Mouse (Mus musculus): Measurements from ENCODE around the gene Gemin8.
A peak's percentile ranks its signal among the peaks of the same experiment; 100 is the strongest.

The Gemin8 gene

DNA sequence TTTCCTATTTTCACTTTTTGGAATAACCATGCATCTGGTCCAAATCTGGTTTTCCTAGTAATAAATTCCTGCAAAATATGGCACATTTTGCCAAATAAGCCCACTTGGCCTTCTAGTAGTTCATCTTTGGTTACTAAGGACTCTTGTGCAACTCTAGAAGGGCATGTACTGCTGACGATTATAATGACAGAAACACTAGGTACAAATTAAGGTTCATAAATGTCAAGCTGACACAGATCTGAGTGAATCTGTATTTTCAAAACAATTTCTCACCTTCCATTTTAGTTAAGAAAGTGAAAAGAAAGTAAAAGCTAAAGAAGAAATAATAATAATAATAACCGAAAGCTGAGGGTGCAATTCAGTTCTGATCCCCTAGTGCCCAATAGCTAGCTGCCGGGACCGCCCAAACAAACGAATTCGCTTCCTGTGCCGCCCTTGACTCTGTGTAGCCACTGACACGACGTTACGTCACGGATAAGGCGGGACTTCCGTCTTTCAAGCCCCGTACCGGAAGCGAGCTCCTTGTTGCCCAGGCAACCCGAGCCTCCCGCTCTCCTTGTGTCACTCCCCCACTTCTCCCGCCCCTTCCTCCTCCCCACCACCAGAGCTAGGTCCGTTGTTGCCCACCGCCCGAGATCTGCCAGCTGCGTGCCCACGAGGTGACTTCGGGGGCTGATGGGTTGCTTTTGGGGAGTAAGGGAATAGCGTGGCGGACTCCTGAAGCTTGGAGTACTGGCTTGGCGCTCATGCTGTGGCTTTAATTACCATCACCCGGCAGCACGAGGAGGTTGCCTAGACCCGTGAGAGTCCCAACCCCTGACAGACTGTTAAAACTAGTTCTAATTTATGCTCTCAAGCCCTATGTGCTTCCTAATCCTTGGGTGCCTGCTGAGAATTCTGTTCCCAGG is at the start of gene Gemin8:
Gene Gemin8 (plus strand): TSS at position 563 of the 908 bp plus-strand sequence.
- peak; percentile 86 to 89 for DNase-seq (ENCODE audit: low spot score in 2 of 2)

DNA sequence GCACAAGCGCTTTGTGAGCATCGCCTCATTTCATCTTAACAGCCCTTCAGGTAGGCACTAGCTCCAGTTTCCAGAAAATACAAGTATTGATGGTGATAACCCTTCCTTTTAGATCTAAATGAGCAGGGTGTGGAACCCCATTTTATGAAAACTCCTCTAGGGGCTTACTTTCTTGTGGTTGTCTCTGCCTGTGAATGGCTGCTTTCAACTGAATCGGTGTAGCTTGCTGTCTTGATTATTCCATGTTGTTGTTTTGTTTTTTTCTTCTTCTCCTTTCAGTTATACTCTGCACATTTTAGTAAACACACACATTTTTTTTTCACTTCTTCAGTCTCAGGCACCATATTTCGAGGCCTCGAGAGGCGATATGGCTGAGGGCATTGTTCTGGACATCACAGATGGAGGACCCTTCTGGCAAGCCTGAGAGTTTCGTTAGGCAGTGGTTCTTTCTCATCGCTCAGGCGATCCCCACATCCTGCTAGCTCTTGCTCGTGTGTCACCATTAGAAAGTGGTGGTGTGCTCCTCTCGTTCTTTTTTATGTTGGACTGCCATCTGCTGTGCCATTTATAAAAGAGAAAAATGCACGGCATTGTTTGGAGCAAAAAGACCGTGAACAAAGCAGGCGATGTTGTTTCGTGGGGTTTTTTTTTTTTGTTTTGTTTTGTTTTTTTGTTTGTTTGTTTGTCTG is 23.0 kb upstream of the Gemin8 start:
- no peak for DNase-seq (ENCODE audit: low spot score in 2 of 2)

DNA sequence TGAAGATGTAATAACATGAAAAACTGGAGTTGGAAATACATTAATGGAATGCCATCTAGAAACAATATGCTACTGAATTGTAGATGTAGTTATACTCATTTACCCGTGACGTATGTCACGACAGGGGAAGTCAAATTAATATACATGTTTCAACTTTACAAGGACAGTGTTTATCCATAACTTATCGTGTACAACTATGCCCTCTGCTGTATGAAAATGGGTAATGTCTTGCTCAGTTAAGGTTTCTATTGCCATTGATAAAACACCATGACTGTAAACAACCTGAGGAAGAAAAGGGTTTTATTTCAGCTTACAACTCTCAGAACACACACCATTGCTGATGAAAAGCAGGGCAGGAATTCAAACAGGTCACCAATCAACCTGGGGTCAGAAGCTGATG is 7.5 kb upstream of the Gemin8 start:
- DNase-seq (ENCODE audit: low spot score in 2 of 2): no peak

DNA sequence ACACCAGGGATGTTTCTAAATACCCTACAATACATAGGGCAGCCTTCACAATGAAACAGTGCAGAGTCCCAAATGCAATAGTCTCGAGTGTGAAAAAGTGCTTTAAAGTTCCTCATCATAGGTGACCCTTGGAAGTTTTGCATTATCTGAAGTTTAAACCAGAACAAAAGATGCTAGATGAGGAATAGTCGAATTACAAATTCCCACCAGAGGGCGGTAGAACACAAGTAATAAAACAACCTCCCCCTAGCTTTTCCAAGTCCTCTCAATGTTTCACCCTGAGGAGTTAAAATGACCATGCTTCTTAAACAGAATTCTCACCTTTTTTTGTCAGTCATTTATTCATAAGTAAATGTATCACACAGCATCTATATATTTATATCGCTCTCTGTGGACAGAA is 2.9 kb upstream of the Gemin8 start:
- DNase-seq (ENCODE audit: low spot score in 2 of 2): no peak

DNA sequence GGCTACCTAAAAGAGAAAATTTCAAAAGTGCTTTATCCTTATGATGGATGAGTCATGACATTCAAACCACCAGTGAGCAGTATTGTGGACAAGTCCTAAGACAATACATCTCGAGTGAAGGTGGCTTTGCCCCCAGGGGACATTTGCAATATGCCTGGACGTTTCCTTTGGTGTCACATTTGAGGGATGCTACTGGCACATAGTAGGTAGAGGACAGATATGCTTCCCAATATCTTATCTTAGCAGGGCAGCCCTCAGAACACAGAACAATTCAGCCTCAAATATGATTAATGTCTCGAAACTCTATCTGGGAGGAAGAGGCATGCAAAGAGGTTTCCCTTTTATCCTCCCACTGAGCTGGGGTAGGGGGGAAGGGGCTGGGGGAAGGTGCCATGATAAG is 2.3 kb upstream of the Gemin8 start:
- no peak for DNase-seq (ENCODE audit: low spot score in 2 of 2)

DNA sequence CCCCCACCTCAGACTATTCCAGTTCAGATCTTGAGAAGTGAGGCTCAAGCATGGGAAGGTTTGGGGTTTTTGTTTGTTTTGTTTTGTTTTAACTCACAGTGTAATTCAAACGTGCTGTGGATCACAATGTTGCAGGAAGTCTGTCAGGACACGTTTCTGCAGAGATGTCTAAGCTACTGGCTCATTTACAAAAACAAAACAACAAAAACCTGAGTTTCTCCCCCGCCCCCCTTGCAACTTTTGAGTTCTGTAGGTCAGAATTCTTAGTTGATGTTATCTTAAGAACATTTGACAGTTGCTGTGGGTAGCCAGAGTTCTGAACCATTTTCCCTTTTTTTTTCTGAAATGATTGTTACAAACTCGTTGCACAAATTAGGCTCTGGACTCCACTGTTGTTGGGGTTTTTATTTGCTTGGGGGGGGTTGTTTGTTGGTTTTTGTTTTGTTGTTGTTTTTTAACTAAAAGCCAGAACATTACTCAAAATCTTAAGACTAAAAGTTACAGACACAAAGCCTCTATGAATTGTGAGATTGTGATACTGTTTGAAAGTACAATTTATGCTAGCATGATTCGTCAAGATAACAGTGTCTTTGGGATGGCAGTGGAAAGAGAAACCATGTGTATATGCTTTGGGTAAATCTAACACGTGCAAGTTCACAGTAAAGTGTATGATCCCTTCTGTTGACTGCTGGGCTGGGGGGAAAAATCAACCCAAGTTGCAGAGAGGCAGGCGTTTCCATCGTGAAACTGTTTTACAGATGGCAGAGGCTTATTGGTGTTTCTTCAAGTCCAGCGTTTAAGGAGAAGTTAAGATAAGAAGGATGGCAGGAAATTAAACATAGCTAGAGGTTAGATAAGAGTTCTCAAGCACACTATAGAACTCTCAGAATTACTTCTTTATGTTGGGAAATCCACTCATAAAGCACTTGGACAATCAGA is 815 bp downstream of the Gemin8 start:
- no peak for DNase-seq (ENCODE audit: low spot score in 2 of 2)

DNA sequence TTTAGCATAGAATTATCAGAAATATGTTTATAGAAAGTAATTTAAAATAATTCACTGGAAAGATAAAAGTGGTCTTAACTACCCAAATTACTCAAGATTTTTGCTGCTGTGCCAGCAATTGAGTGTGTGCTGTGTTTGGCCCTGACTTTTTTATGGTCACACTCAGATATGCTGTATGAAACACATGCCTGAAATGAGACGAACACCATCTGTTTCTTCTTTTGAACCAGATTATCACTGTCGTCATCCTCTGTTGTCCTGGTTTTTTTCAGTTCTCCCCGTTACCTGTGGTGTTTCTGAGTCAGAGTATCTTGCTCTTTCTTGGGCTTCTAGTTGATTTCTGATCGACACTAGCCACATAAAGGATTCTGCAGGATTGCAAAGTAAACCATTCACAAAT is 1.8 kb downstream of the Gemin8 start:
- no peak for DNase-seq (ENCODE audit: low spot score in 2 of 2)

DNA sequence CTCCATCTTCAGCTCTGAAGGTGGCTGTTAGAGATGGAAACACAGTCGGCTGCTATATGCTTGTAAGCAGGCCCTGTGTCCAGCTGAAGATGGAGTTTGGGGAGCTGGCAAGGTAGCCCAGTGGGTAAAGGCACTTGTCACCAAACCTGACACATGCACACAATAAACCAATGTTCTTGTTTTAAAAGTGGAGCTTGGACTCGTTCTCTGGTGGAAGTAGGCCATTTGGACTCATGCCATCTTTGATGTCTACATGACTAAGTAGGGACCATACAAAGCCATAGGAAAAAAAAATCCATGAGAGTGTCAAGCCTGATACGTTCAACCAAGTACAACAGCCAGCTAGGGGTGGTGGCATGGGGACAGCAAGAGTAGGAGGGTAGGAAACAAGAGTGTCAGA is 2.4 kb downstream of the Gemin8 start:
- no peak for DNase-seq (ENCODE audit: low spot score in 2 of 2)

DNA sequence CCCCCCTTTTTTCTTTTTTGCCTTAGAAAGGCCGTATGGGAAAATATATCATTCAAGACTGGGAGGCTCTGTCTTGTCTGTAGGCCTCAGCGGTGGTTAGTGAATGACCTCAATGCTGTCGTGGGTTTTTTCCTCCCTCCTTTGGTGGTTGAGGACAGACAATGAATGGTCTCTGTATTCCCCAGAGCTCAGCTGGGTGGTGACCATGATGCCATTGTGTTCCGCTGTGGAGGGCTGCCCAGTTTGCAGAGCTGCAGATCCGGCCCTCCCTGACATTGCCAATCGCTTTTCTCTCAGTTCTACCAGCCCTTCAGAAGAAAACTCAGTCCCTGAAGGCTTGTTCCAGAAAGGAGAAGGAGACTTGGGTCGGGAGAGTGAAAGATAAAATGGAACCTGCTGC is 3.5 kb downstream of the Gemin8 start:
- DNase-seq (ENCODE audit: low spot score in 2 of 2): no peak

DNA sequence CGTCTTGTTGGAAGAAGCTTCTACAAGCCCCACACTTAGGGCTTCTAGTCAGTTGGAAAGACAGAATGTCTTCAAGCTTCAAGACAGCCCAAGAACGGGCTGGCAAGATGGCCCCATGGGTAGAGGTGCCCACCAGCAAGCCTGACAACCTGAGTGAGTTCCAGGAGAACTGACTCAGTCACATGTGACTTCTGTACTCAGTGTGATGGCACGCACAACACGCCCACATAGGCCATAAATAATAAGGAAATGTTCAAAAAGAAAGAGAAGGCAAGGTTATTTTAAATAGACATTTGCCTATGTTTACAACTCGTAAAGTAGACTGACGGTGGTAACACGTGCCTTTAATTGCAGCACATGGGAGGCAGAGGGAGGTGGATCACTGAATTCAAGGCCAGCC is 7.7 kb downstream of the Gemin8 start:
- DNase-seq (ENCODE audit: low spot score in 2 of 2): no peak

DNA sequence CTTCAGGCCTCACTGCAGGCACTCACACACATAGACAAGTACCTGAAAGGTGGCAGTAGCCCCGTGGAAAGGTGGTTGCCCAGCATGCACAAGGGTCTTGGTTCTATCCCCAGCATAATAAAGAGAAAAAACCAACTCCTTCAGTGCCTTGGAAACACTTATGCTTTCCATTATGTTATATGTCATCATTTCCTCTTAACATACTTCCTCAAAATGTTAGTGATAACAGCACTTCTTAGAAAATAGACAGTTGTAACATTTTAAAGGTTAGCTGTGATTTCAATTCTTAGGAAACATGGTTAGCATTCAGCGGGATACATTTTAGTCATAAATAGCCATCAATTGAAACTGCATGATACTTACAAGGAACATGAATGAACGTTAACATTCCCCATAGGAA is 12.8 kb downstream of the Gemin8 start:
- DNase-seq (ENCODE audit: low spot score in 2 of 2): no peak

DNA sequence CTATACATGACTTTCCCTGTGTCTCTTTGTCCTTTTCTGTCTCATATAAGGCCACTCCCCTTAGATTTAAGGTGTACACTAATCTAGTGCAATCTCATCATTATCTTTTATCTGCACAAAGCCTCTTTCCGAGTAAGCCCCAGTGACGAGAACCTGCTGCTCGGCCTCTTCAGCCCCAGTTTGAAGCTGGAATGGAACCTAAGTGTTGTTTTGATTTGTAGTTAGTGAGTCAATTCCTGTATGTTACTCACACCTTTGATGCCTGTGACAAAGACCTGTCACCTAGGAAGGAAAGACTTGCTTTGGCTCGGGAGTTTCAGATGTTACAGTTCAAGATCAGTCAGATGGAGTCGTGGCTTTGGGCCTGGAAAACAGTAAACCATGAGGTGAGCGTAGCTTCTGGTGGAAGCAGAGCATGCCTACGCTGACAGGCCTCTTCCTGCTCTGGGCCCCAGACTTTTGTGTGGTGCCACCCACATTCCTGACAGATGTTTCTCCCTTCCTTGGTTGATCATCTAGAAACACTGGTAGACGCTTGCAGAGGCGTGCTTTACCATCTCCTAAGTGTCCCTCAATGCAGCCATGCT is 15.2 kb downstream of the Gemin8 start:
- no peak for DNase-seq (ENCODE audit: low spot score in 2 of 2)

DNA sequence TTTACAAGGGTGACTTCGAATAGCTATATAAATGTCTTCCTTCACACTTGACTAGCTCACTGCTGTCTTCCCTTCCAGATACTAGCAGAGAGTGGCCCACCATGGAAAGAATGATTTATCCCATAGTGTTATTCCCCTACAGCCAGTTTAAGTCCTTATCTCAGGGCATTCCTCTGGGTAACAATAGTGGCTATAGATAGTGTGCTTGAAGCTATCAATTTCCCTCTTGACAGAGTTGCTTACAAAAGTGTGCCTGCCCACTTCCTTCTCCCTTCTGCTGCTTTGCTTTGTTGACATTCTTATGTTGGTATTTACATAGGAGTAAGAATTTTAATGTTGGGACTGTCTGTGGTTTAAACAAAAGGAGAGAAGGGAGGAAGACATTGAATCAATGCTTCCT is 17.5 kb downstream of the Gemin8 start:
- no peak for DNase-seq (ENCODE audit: low spot score in 2 of 2)

DNA sequence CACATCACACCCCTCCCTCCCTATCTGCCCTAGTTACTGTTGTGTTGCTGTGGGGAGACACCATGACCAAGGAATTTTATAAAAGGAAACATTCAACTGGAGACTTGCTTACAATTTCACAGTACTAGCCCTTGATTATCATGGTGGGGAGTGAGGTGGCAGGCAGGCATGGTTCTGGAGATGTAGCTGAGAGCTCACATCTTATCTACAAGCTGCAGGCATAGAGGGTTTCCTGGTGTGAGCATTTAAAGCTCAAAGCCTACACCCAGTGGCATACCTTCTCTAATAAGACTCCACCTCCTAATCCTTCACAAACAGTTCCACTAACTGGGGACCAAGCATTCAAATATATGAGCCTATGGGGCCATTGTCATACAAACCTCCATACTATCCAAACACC is 26.1 kb downstream of the Gemin8 start:
- no peak for DNase-seq (ENCODE audit: low spot score in 2 of 2)

DNA sequence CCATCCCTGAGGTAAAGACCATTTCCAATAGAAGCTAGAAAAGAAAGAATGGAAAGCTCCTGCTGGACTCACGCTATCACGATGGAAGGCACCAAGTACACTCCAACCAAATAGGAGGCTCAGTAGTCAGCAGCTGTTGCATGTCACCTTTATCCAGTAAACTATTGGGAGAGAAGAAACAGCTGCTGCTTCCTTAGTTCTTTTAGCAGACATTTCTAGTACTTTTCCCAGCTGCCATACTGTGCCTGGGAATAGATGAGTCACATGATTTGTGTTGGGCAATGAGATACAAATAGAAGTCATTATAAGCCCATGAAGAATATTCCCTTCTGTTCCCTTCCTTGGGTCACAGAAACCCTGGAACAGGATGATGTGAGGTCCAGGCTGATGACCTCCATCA is 28.0 kb downstream of the Gemin8 start:
- DNase-seq (ENCODE audit: low spot score in 2 of 2): no peak

DNA sequence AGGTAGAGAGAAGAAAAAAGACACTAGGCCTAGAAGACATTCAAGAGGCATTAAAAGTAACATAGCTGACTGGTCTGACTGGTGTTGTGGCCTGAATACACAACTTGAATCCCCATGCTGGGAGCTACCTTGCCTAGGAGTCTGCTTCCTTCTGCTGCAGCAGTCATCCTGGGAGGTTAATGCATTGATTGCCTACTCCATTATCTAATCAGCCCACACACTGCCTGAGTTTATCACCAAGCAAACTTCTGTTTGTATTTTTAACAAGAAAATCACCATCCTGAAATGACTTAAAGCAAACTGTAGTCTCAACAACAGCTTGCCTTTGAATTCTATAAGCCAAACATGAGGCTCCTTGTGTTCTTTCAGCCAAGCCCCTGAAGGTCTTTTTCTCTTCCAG is 29.6 kb downstream of the Gemin8 start:
- DNase-seq (ENCODE audit: low spot score in 2 of 2): no peak

DNA sequence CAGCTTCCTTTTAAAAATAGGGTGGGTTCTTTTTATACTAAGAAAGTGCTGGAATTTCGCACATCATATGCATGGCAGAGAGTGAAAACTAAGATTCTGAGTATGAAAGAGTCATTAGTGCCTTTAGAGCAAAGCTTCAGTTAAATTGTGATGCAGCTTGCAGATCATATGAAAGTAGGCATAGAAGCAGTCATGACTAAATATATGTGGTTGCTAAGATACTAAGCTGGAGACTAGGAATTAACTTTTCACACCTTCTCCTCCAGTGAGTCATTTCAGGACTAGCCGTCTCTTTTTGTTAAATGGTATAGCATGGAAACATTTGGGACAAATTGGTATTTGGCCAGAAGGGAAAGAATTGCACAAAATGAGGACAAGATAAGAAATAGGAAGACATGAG is 44.3 kb downstream of the Gemin8 start:
- no peak for DNase-seq (ENCODE audit: low spot score in 2 of 2)

DNA sequence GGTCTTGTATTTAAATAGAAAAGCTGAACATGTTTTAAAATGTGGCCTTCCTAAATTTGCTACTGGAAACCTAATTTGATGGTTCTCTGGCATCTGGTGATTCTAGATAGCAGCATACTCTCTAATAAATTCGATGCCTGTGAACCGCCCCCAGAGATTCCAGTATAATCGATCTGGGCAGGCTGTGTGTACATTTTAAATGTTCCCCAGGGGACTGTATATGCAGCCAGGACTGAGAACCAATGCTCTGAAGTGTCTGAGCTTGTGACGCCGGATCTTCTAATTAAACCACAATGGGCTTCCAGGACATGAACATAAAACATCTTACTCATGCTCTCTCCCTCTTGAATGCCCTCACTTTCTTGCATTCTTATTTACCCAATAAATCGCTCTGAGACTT is 46.0 kb downstream of the Gemin8 start:
- DNase-seq (ENCODE audit: low spot score in 2 of 2): no peak

DNA sequence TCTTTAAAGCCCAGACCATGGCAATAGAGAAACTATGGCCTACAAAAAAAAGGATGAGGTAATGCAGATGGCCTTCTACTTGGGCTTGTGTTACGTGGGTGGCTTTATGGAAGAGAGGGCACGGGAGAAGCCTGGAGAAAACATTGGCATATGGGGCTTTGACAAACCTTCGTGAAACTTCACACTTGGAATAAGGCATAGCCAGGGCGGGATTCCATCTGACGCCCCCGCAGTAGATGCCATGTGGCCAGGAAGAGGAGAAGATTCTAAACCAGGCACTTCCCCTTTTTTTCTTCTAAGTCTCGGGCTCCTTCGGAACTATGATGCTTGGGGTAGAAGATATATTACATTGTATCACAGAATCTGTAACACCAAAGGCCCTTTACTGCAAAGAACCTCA is 46.5 kb downstream of the Gemin8 start:
- no peak for DNase-seq (ENCODE audit: low spot score in 2 of 2)

DNA sequence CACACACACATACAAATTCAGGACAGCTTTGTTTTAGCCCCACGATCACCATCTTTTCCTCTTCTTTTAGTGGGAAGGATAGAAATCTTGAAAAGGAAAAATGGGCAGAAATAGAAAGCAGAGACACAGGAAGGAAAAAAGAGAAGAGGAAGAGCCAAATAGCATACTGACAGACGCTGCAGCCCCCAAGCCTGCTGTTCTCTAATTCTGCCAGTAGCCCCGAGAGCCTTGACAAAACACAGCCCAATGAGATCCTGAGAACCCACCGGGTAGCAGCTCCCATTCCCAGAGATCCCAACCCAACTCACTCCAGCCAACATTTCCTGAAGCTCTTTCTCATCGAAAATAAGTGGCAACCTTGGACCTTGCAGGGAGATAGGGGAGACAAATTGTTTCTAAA is 49.1 kb downstream of the Gemin8 start:
- no peak for DNase-seq (ENCODE audit: low spot score in 2 of 2)

DNA sequence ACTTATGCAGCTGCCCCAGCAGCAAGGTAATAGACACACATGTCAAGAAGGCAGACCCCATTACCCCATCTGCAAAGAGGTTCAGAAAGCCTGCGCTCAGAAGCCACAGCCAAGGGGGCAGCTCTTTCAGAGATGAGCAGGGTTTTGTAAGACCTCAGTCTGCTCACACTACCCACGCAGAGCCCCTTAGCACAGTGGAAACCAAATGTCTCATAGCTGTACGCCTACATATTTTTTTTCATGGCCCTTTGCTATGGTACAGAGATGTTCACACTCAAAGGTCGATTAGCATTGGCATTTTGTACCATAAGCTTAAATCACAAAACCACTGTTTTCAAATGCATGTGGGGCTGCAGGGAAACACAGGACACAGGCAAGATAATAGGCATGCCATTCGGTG is 56.6 kb downstream of the Gemin8 start:
- no peak for DNase-seq (ENCODE audit: low spot score in 2 of 2)

DNA sequence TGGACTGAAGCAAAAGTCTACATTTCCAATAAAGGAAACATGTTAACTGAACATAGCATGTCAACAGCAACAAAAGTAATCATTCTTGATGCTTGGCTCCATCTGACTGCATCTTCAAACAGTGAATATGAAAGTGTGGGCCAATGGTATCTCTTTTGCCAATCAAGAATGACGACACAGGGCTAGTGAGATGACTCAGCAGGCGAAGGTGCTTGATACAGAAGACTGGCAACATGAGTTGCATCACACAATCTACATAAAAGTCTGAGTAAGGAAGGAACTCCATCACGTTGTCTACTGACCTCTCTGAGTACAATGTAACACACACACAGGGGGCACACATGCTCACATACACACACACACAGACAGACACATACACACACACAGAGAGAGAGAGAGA is 59.5 kb downstream of the Gemin8 start:
- DNase-seq (ENCODE audit: low spot score in 2 of 2): no peak
